Mouse (Mus musculus) thymus, adult 2 months (tissue): ENCODE results near the gene Tmem189. TPM values are rescaled to one million over a fixed set of nuclear protein-coding genes. Genes with fewer than 3 reads are reported as not detected.

Experiments
- DNase-seq: peaks from one replicate; pipeline ENCODE4 v3.0.0; 2021
- H3K27ac ChIP-seq: fragments of 200-500 bp; 2 replicates; pipeline ENCODE4 v1.5.1; 2012; ENCODE audit warnings: low read length, control low read depth; ENCODE audit not compliant: control insufficient read depth, insufficient read depth
- H3K27me3 ChIP-seq: fragments of 200-500 bp; 2 replicates; pipeline ENCODE4 v1.6.1; 2012; ENCODE audit warnings: mild to moderate bottlenecking, low read length, moderate library complexity, mixed read lengths; ENCODE audit not compliant: control insufficient read depth, insufficient read depth
- H3K36me3 ChIP-seq: fragments of 200-500 bp; 2 replicates; pipeline ENCODE4 v1.6.1; 2012; ENCODE audit warnings: mild to moderate bottlenecking, low read length, moderate library complexity; ENCODE audit not compliant: control insufficient read depth, insufficient read depth
- H3K4me1 ChIP-seq: fragments of 200-500 bp; replicated peaks from 2 replicates; pipeline ENCODE4 v1.6.1; 2012; ENCODE audit warnings: low read length; ENCODE audit not compliant: control insufficient read depth, insufficient read depth
- H3K4me3 ChIP-seq: fragments of 200-500 bp; 2 replicates; pipeline ENCODE4 v1.5.1; 2012; ENCODE audit warnings: mild to moderate bottlenecking, low read length, control low read depth, moderate library complexity; ENCODE audit not compliant: control insufficient read depth, insufficient read depth
- CTCF ChIP-seq: fragments of 200-500 bp; IDR thresholded peaks from 2 replicates; pipeline ENCODE4 v1.5.1; 2012; ENCODE audit warnings: mild to moderate bottlenecking, control low read depth, low read length, moderate library complexity, borderline replicate concordance; ENCODE audit not compliant: control insufficient read depth, poor library complexity, insufficient read depth; ENCODE audit errors: extremely low read depth
- POLR2A ChIP-seq: fragments of 200-500 bp; IDR thresholded peaks from 2 replicates; pipeline ENCODE4 v1.6.1; 2012; ENCODE audit warnings: mild to moderate bottlenecking, low read length, control low read depth, moderate library complexity; ENCODE audit not compliant: control insufficient read depth, poor library complexity, insufficient read depth; ENCODE audit errors: extremely low read depth
- WGBS: fragments of 180-500 bp; shearing (Covaris S2); methylation state at CpG from one replicate; pipeline ENCODE4 v1.1.7; 2018; 5-methylcytosine and 5-hydroxymethylcytosine counted together
- polyA plus RNA-seq: library from polyadenylated mRNA; depleted of rRNA; stranded (reverse); fragments of >200 nt; gene quantifications from 2 replicates; pipeline ENCODE4 v1.2.3, GENCODE M21; 2012

Gene Tmem189
- polyA plus RNA-seq, 1 experiment = 209 TPM

- H3K27me3 ChIP-seq = no peaks in the 10 kb centered on the region
- WGBS = 94% methylated on average over 11 of the region's 11 CpGs
- H3K4me1 ChIP-seq = peaks cover 22% of the 10 kb centered on the region
- no peaks in the 10 kb centered on the region for H3K36me3 ChIP-seq
- no peak overlapping the region for H3K4me3 ChIP-seq
- no peak for DNase-seq
- H3K27ac ChIP-seq = no peak overlapping the region
- TF ChIP-seq CTCF (no peak), POLR2A (no peak)
These were observed 16.7 kb upstream of the Tmem189 start for GRCm38 (mm10) chr2:167706183-167706939.

- Histone ChIP-seq H3K36me3 (no peaks in the 10 kb centered on the region), H3K27me3 (no peaks in the 10 kb centered on the region), H3K27ac (no peak overlapping the region), H3K4me1 (peaks cover 38% of the 10 kb centered on the region), H3K4me3 (no peak overlapping the region)
- over 99% methylated on average over 4 of the region's 4 CpGs for WGBS
- TF ChIP-seq CTCF = no peak
- no peak for TF ChIP-seq POLR2A
- no peak for DNase-seq
These were observed 14.8 kb upstream of the Tmem189 start for GRCm38 (mm10) chr2:167704409-167704808.

GRCm38 (mm10) chr2:167702126-167702525 is 12.5 kb upstream of the Tmem189 start:
- no peaks in the 10 kb centered on the region for H3K36me3 ChIP-seq
- 82% methylated on average over 6 of the region's 6 CpGs for WGBS
- peaks cover 37% of the 10 kb centered on the region for H3K4me1 ChIP-seq
- H3K27ac ChIP-seq = peak overlapping the region; percentile 34
- no peak for DNase-seq
- no peak overlapping the region for H3K4me3 ChIP-seq
- no peak for TF ChIP-seq POLR2A
- no peak for TF ChIP-seq CTCF
- no peaks in the 10 kb centered on the region for H3K27me3 ChIP-seq

GRCm38 (mm10) chr2:167701472-167701871 is 11.8 kb upstream of the Tmem189 start:
- Histone ChIP-seq H3K4me1 (peaks cover 37% of the 10 kb centered on the region), H3K36me3 (no peaks in the 10 kb centered on the region), H3K4me3 (no peak overlapping the region), H3K27ac (peak overlapping the region; percentile 34), H3K27me3 (no peaks in the 10 kb centered on the region)
- no peak for DNase-seq
- no peak for TF ChIP-seq CTCF
- TF ChIP-seq POLR2A = no peak
- 13% methylated on average over 5 of the region's 5 CpGs for whole genome bisulfite sequencing

- H3K36me3 ChIP-seq = no peaks in the 10 kb centered on the region
- 90% methylated on average over 5 of the region's 5 CpGs for WGBS
- TF ChIP-seq CTCF (no peak), POLR2A (no peak)
- H3K27me3 ChIP-seq = no peaks in the 10 kb centered on the region
- no peak for DNase-seq
- H3K4me1 ChIP-seq = peaks cover 37% of the 10 kb centered on the region
- H3K27ac ChIP-seq = no peak overlapping the region
- H3K4me3 ChIP-seq = no peak overlapping the region
These were observed 10.4 kb upstream of the Tmem189 start for GRCm38 (mm10) chr2:167700018-167700417.

GRCm38 (mm10) chr2:167697902-167698301 is 8.3 kb upstream of the Tmem189 start:
- Histone ChIP-seq H3K36me3 (no peaks in the 10 kb centered on the region), H3K27ac (peak overlapping the region; percentile 83; the same call in 1 of the 2 replicates), H3K4me3 (peak overlapping the region; percentile 34), H3K27me3 (no peaks in the 10 kb centered on the region), H3K4me1 (peaks cover 37% of the 10 kb centered on the region)
- 2% methylated on average over 5 of the region's 5 CpGs for WGBS
- TF ChIP-seq CTCF (no peak), POLR2A (0 out of 2 replicates have a peak, but pooled peaks have one; percentile 17)
- DNase-seq = peak; percentile 53
